ENCODE assay signal across 8 mouse cellular contexts in the genomic region with DNA sequence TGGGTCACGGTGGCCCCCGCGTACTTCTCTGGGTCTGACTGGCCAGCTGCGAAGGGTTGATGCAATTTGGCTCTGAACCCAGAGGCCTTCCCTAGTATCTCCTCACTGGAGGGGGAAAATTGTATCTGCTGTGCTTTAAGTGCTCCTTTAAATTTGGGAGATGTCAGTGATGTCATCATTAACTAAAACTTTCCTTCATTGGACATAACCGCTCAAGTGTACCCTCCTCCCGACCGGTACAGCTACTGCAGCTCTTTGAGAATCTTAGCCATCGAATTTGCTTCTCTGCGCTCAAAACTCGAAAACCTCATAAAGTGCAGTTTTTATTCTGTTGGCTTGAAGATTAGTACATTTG. TPM values are rescaled to one million over a fixed set of nuclear protein-coding genes. Genes with fewer than 3 reads are reported as not detected.
A peak's percentile ranks its signal among the peaks of the same experiment; 100 is the strongest.
DNase-seq lines count a peak whose midpoint lies in the region; ATAC-seq and TF ChIP-seq lines count a peak whose summit lies in the region.
"Had no signal": no experiment of that assay in that cellular context is flagged by ENCODE, and none has a peak within 500 bp of the region (broad histone marks: within the 10 kb centered on the region; RNA-seq: fewer than 3 reads in every experiment).

No protein-coding gene starts in this region.

- no peak for TF ChIP-seq POLR2A in embryonic fibroblast, embryonic 13.5 days (IDR thresholded peaks at IDR 0.05; ENCODE audit: low read depth, low read length)

- H3K4me1 ChIP-seq in embryonic fibroblast, embryonic 13.5 days (ENCODE audit: control insufficient read depth, insufficient read depth, low read length), result no peaks in the 10 kb centered on the region
- 0 out of 2 replicates have a peak, but pooled peaks cover 4% of the 10 kb centered on the region for H3K4me1 ChIP-seq in hindbrain, postnatal 0 days (ENCODE audit: insufficient read depth, low read length)
- H3K4me1 ChIP-seq in neural tube, embryonic 12.5 days, result peaks cover 8% of the 10 kb centered on the region; the same call in 1 of the 2 replicates

- DNase-seq in left cerebral cortex, adult 2 months (ENCODE audit: extremely low spot score in 1 of 2, low spot score in 2 of 2), result no peak
- no peak for DNase-seq in left cerebral cortex, postnatal 4 days
- DNase-seq in hindbrain, postnatal 0 days (ENCODE audit: low spot score), result peak; percentile 49
- no peak for DNase-seq in T-cell, adult 2 months (ENCODE audit: low spot score)
- DNase-seq in lung, postnatal 36 days, result no peak
- DNase-seq: gastrocnemius, postnatal 36 days had no signal

- peak overlapping the region; percentile 95 for H3K27ac ChIP-seq in left cerebral cortex, adult 2 months
- H3K27ac ChIP-seq in embryonic fibroblast, embryonic 13.5 days (ENCODE audit: insufficient read depth, low read length), result no peak overlapping the region
- H3K27ac ChIP-seq in hindbrain, postnatal 0 days, result peak overlapping the region; percentile 83; the same call in 1 of the 2 replicates
- peak overlapping the region; percentile 72; the same call in 1 of the 2 replicates for H3K27ac ChIP-seq in neural tube, embryonic 12.5 days

- peak; percentile 61 for ATAC-seq in hindbrain, postnatal 0 days
- ATAC-seq in neural tube, embryonic 12.5 days (ENCODE audit: low FRiP score, low read depth), result no peak

- WGBS in hindbrain, postnatal 0 days, result 12% methylated on average over 10 of the region's 10 CpGs
- 25% methylated on average over 10 of the region's 10 CpGs for whole genome bisulfite sequencing in neural tube, embryonic 12.5 days

- no peaks in the 10 kb centered on the region for H3K9me3 ChIP-seq in hindbrain, postnatal 0 days (ENCODE audit: low read length)
- H3K9me3 ChIP-seq in neural tube, embryonic 12.5 days, result no peaks in the 10 kb centered on the region

- H3K9ac ChIP-seq in hindbrain, postnatal 0 days (replicated peaks; ENCODE audit: low read length), result peak overlapping the region; percentile 88
- peak overlapping the region; percentile 75 for H3K9ac ChIP-seq in neural tube, embryonic 12.5 days

- H3K27me3 ChIP-seq in hindbrain, postnatal 0 days (ENCODE audit: insufficient read depth, low read length), result no peaks in the 10 kb centered on the region
- H3K27me3 ChIP-seq in neural tube, embryonic 12.5 days (replicated peaks), result peaks cover 2% of the 10 kb centered on the region

- H3K36me3 ChIP-seq in hindbrain, postnatal 0 days (ENCODE audit: insufficient read depth, low read length), result no peaks in the 10 kb centered on the region
- H3K36me3 ChIP-seq in neural tube, embryonic 12.5 days, result no peaks in the 10 kb centered on the region

- intact Hi-C loops in left cerebral cortex, adult 2 months (cut with DNase I), result loop anchor here (2.0 to 5.0 kb wide), 3 partner anchors 67 to 141 kb away; no protein-coding TSS in a partner anchor
- intact Hi-C loops in left cerebral cortex, postnatal 4 days (cut with DNase I), result loop anchor here (5.0 kb wide), 1 partner anchor 227 kb away; no protein-coding TSS in a partner anchor

- peak overlapping the region; percentile 71 for H3K4me2 ChIP-seq in hindbrain, postnatal 0 days (ENCODE audit: low read depth, low read length)
- peak overlapping the region; percentile 91 for H3K4me2 ChIP-seq in neural tube, embryonic 12.5 days (replicated peaks)

- no peak; the same call in 1 of the 2 replicates for TF ChIP-seq CTCF in left cerebral cortex, adult 2 months (IDR thresholded peaks at IDR 0.05)
- no peak for TF ChIP-seq CTCF in embryonic fibroblast, embryonic 13.5 days (IDR thresholded peaks at IDR 0.05; ENCODE audit: borderline replicate concordance, insufficient read depth, low read length)
- no peak for TF ChIP-seq CTCF in hindbrain, postnatal 0 days (IDR thresholded peaks at IDR 0.05; ENCODE audit: low read depth)

- peak overlapping the region; percentile 87 for H3K4me3 ChIP-seq in left cerebral cortex, adult 2 months
- peak overlapping the region; percentile 33 for H3K4me3 ChIP-seq in embryonic fibroblast, embryonic 13.5 days (ENCODE audit: insufficient read depth, low read length)
- H3K4me3 ChIP-seq in hindbrain, postnatal 0 days (ENCODE audit: low read length), result peak overlapping the region; percentile 87
- peak overlapping the region; percentile 68 for H3K4me3 ChIP-seq in neural tube, embryonic 12.5 days

RNA-seq across cellular contexts. Expression of a gene that starts 0.8 kb away (rescaled TPM):
- 10 to 100 TPM; 81.9 to 86.2 TPM for total RNA-seq in left cerebral cortex, adult 2 months (2021)
- total RNA-seq in left cerebral cortex, postnatal 4 days (2021), result 10 to 100 TPM; 33.0 to 36.4 TPM
- polyA plus RNA-seq in embryonic fibroblast, embryonic 13.5 days (2011; ENCODE audit: insufficient read length, low read depth, missing spikeins), result 0.25 and 0.84 TPM in 2 replicates
- total RNA-seq in hindbrain, postnatal 0 days (2014; rRNA removed), result 22.5 and 25.3 TPM in 2 replicates
- 3.2 and 4.4 TPM in 2 replicates for polyA plus RNA-seq in hindbrain, postnatal 0 days (2015; fragmentation: Nextera tagmentation; extraction: Ambion mirVana)
- polyA plus RNA-seq in neural tube, embryonic 12.5 days (2016; fragmentation: Nextera tagmentation; extraction: Ambion mirVana), result 3.9 and 4.2 TPM in 2 replicates

Comparison
In these comparisons a context has a peak if more than half of its experiments do, and no peak if none do; other contexts are left out.
1. H3K4me3 ChIP-seq: peak in every context shown above with its lines; median percentile 87 in left cerebral cortex, adult 2 months; 87 in hindbrain, postnatal 0 days; 68 in neural tube, embryonic 12.5 days; 33 in embryonic fibroblast, embryonic 13.5 days.